Mouse (Mus musculus): ENCODE data around the gene Fancg.
"Not testable (repeated sequence)": the region's sequence is repeated elsewhere in the genome, so short reads cannot be mapped to it uniquely, and the experiment has no call there.

The Fancg gene

GRCm38 (mm10) chr4:42999451-43000140, 10.7 kb downstream of the Fancg start:
- DNase-seq (ENCODE audit: low spot score): peak; percentile 72

- no peak for DNase-seq (ENCODE audit: low spot score)
These were observed 12.3 kb downstream of the Fancg start for GRCm38 (mm10) chr4:42998022-42998421.

DNA sequence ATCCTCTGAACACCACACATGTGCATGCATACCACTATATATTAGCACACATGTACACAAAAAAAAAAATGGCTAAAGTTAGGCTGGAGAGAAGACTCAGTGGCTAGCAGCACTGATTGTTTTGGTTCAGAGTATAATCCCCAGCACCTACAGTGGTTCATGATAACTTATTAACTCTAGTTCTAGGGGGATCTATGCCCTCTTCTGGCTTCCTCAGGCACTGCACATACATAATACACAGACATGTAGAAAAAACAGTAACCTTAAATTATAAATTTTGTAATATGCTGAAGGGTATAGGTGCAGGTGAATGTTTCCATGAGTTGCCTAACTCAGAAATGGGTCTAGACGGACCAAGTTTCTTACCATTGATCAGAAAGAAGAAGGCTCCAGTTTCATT, 22.0 kb downstream of the Fancg start:
- DNase-seq (ENCODE audit: low spot score): no peak

GRCm38 (mm10) chr4:42980467-42980866, 29.8 kb downstream of the Fancg start:
- DNase-seq (ENCODE audit: low spot score): not testable (repeated sequence)

DNA sequence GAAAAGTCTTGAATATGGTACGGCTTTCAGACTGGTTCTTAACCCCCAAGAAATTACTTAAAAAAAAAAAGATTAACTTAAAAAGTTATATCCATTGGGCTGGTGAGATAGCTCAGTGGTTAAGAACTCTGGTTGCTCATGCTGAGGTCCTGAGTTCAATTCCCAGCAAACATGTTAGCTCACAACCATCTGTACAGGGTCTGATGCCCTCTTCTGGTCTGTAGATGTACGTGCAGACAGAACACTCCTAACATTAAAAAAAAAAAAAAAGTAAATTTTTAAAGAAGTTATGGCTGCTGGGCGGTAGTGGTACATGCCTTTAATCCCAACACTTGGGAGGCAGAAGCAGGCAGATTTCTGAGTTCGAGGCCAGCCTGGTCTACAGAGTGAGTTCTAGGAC, 32.2 kb downstream of the Fancg start:
- no peak for DNase-seq (ENCODE audit: low spot score)

- DNase-seq (ENCODE audit: low spot score): no peak
These were observed 36.4 kb downstream of the Fancg start for GRCm38 (mm10) chr4:42973868-42974267.

DNA sequence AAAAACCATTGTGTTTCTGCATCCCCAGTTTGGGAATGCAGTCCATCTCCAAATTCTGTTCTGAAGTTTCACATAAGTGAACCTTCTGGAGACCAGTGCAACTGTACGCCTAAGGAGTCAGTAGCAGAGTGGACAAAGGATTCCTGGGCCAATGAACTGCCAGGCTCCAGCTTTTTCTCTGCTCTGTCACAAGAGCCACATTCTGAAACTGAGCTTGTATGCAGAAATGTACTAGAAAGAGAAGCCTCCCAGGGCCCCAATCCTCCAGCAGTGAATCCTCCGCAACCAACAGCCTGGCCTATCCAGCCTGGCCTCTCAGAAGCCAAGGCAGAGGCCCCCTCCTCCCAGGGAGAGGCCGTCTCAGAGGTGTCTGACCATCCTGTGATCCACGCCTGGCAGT, 37.4 kb downstream of the Fancg start:
- no peak for DNase-seq (ENCODE audit: low spot score)

DNA sequence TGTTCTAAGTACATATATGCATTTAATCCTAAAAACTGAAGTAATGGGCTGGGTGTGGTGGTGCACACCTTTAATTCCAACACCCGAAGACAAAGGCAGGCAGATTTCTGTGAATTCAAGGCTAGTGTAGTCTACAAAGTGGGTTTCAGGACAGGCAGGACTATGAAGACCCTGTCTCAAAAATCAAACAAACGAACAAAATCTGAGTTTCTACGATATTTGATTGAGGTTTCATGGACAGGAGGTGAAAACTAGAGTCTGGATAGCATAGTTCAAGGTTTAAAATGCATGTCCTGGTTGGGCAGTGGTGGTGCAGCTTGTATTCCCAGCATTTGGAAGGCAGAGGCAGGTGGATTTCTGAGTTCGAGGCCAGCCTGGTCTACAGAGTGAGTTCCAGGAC, 41.0 kb downstream of the Fancg start, which contains the start of gene 1700022I11Rik:
Gene 1700022I11Rik, plus strand, starts transcription at position 301 of the 400 bp plus-strand sequence.
- no peak for DNase-seq (ENCODE audit: low spot score)

- peak; percentile 37 for DNase-seq (ENCODE audit: low spot score)
These were observed 45.1 kb downstream of the Fancg start for GRCm38 (mm10) chr4:42965039-42965719.

DNA sequence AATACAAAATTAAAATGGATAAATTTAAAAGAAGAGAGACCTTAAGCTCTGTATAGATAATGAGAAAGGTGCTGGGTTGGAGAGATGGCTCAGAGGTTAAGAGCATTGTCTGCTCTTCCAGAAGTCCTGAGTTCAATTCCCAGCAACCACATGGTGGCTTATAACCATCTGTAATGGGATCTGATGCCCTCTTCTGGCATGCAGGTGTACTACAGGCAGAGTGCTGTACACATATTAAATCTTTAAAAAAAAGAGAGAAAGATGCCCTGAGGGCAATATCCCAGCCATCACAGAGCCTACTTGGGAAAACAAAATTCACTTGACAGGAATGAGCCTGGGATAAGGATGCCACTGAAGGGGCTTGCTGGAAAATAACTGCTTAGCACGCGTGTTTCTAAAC, 46.8 kb downstream of the Fancg start:
- DNase-seq (ENCODE audit: low spot score): no peak

DNA sequence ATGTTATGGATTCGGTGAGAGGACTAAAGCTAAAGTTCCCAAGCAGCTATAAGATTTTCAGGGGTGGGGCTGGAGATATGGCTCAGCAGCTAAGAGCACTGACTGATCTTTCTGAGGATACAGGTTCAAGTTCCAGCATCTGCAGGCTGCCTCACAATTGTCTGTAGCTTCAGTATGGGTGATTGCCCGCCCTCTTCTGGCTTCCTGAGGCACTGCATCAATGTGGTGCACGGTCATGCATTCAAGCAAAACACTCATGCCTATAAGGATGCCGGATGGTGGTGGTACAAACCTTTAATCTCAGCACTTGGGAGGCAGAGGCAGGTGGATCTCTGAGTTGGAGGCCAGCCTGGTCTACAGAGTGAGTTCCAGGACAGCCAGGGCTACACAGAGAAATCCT, 48.7 kb downstream of the Fancg start:
- DNase-seq (ENCODE audit: low spot score): peak; percentile 43

GRCm38 (mm10) chr4:42959382-42959781, 50.9 kb downstream of the Fancg start:
- no peak for DNase-seq (ENCODE audit: low spot score)

- DNase-seq (ENCODE audit: low spot score): no peak
These were observed 51.4 kb downstream of the Fancg start for GRCm38 (mm10) chr4:42958942-42959341.

DNA sequence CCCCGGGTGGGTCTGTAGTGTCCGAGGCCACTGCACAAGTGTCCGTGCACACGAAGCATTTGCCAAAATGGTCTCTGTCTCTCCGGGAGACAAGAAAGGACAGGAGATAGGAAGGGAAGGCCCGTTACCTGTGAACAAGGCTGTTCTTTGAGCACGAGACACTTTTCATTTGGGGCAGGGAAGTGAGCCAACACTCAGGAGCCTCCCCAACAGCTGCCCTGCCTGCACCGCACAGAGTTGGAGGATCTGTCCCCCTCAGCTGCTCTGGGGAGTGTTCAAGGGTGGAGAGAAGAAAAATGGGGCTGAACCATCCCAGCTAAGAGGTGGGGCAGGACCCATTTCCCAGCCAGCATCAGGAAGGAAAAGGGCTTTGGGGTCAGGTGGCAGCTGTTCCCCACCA, 52.3 kb downstream of the Fancg start:
- no peak for DNase-seq (ENCODE audit: low spot score)

- DNase-seq (ENCODE audit: low spot score): no peak
These were observed 53.0 kb downstream of the Fancg start for GRCm38 (mm10) chr4:42957306-42957705.

DNA sequence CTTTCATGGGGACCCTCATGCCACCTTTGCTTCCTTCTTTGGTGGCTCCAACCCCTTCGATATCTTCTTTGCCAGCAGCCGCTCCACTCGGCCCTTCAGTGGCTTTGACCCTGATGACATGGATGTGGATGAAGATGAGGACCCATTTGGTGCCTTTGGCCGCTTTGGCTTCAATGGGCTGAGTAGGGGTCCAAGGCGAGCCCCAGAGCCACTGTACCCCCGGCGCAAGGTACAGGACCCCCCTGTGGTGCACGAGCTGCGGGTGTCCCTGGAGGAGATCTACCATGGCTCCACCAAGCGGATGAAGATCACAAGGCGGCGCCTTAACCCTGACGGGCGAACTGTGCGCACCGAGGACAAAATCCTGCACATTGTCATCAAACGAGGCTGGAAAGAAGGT, 53.7 kb downstream of the Fancg start:
- DNase-seq (ENCODE audit: low spot score): no peak

- no peak for DNase-seq (ENCODE audit: low spot score)
These were observed 55.1 kb downstream of the Fancg start for GRCm38 (mm10) chr4:42955200-42955599.

DNA sequence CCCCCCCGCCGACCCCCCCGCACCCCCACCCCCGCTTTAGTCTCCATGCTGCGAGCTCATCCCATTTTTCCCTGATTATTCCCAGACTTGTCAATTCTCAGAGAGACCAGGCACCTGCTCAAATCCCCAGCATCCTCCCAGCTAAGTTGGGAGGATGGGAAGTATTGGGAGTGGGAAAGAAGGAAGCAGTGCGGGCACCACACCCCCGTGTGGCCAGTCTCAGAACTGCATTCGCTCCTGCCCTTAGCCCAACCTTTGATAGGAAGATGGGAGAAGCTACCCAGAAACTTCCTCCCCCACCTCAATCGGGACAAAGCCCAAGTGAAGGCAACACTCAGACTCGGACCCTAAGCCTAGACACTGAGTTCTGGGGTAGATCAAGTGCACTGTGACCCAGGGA, 56.0 kb downstream of the Fancg start:
- DNase-seq (ENCODE audit: low spot score): no peak

GRCm38 (mm10) chr4:42953435-42954094, 56.7 kb downstream of the Fancg start:
- no peak for DNase-seq (ENCODE audit: low spot score)

- no peak for DNase-seq (ENCODE audit: low spot score)
These were observed 57.7 kb downstream of the Fancg start for GRCm38 (mm10) chr4:42952563-42952962.
